Mouse (Mus musculus) layer of hippocampus, adult 11-12 months (tissue): ENCODE measurements around the gene Gdpd5.
A peak's percentile ranks its signal among the peaks of the same experiment; 100 is the strongest.
"Not testable (repeated sequence)": the region's sequence is repeated elsewhere in the genome, so short reads cannot be mapped to it uniquely, and the experiment has no call there.

Source experiments
- DNase-seq: peaks from one replicate; pipeline ENCODE4 v3.0.0; 2022; ENCODE audit warnings: low spot score

Gene Gdpd5

GRCm38 (mm10) chr7:99477235-99477634 lies 96.0 kb downstream of the Gdpd5 start:
- DNase-seq, result no peak

GRCm38 (mm10) chr7:99482637-99483036 lies 101.4 kb downstream of the Gdpd5 start:
- no peak for DNase-seq

GRCm38 (mm10) chr7:99483271-99483923 lies 102.2 kb downstream of the Gdpd5 start, which contains the start of gene Rps3:
Gene Rps3, minus strand, starts transcription at chr7:99483738.
- DNase-seq, result peak; percentile 97

- no peak for DNase-seq
Observed at GRCm38 (mm10) chr7:99483924-99484319, 102.7 kb downstream of the Gdpd5 start.

- no peak for DNase-seq
Observed at GRCm38 (mm10) chr7:99484679-99485078, 103.5 kb downstream of the Gdpd5 start.

- no peak for DNase-seq
Observed at GRCm38 (mm10) chr7:99489708-99490107, 108.5 kb downstream of the Gdpd5 start.

GRCm38 (mm10) chr7:99499128-99499527 lies 117.9 kb downstream of the Gdpd5 start:
- DNase-seq, result no peak

GRCm38 (mm10) chr7:99500201-99500600 lies 119.0 kb downstream of the Gdpd5 start:
- DNase-seq, result peak; percentile 90

GRCm38 (mm10) chr7:99500655-99501054 lies 119.4 kb downstream of the Gdpd5 start:
- DNase-seq, result no peak

- DNase-seq, result no peak
Observed at GRCm38 (mm10) chr7:99501148-99501547, 119.9 kb downstream of the Gdpd5 start.

- DNase-seq, result no peak
Observed at GRCm38 (mm10) chr7:99504556-99504955, 123.3 kb downstream of the Gdpd5 start.

GRCm38 (mm10) chr7:99508187-99508586 lies 127.0 kb downstream of the Gdpd5 start:
- DNase-seq, result not testable (repeated sequence)

GRCm38 (mm10) chr7:99510087-99510501 lies 128.9 kb downstream of the Gdpd5 start:
- peak; percentile 69 for DNase-seq
